Mouse (Mus musculus) thymus, adult 2 months (tissue): Measurements from ENCODE around the gene Ankrd60.

ENCODE experiments used
- CTCF ChIP-seq: fragments of 200-500 bp; IDR thresholded peaks from 2 replicates; pipeline ENCODE4 v1.5.1; 2012; ENCODE audit warnings: mild to moderate bottlenecking, control low read depth, low read length, moderate library complexity, borderline replicate concordance; ENCODE audit not compliant: control insufficient read depth, poor library complexity, insufficient read depth; ENCODE audit errors: extremely low read depth
- POLR2A ChIP-seq: fragments of 200-500 bp; IDR thresholded peaks from 2 replicates; pipeline ENCODE4 v1.6.1; 2012; ENCODE audit warnings: mild to moderate bottlenecking, low read length, control low read depth, moderate library complexity; ENCODE audit not compliant: control insufficient read depth, poor library complexity, insufficient read depth; ENCODE audit errors: extremely low read depth

DNA sequence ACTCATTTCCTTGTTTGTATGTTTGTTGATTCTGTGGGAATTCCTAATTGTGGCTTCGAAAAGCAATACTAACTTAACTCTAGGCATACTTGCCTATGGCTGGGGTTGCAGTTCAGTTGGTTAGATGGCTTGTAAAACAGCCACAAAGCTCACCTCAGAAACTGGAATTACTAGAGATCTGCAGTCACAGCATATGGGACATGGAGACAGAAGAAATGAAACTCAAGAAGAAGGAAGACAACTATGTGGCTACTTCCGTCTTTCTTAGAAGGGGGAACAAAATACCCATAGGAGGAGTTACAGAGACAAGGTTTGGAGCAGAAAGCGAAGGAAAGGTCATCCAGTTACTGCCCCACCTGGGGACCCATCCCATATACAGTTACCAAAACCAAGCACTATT, 49.7 kb downstream of the Ankrd60 start:
- no peak for TF ChIP-seq POLR2A
- TF ChIP-seq CTCF, result no peak
